Mouse (Mus musculus) limb, embryonic 12.5 days (tissue): ENCODE measurements around the gene Etl4. TPM values are rescaled to one million over a fixed set of nuclear protein-coding genes. Genes with fewer than 3 reads are reported as not detected.
"Not testable (repeated sequence)": the region's sequence is repeated elsewhere in the genome, so short reads cannot be mapped to it uniquely, and the experiment has no call there.

Experiments
- ATAC-seq: fragments of 200-750 bp; cut with Nextera tagmentation; 2 replicates; pipeline ENCODE4 v1.8.0; 2017; ENCODE audit warnings: low read depth, moderate TSS enrichment; ENCODE audit not compliant: insufficient number of reproducible peaks, insufficient read depth, low FRiP score, low TSS enrichment
- H3K27ac ChIP-seq: fragments of 300-500 bp; sonication (generic); 2 replicates; pipeline ENCODE4 v1.5.1; 2016; ENCODE audit warnings: mild to moderate bottlenecking, moderate library complexity
- H3K27me3 ChIP-seq: fragments of 300-500 bp; sonication (generic); 2 replicates; pipeline ENCODE4 v1.6.1; 2016; ENCODE audit warnings: mild to moderate bottlenecking, moderate library complexity
- H3K36me3 ChIP-seq: fragments of 300-500 bp; sonication (generic); 2 replicates; pipeline ENCODE4 v1.6.1; 2016; ENCODE audit warnings: mild to moderate bottlenecking, moderate library complexity
- H3K4me1 ChIP-seq: fragments of 300-500 bp; sonication (generic); replicated peaks from 2 replicates; pipeline ENCODE4 v1.6.1; 2016
- H3K4me2 ChIP-seq: fragments of 300-500 bp; sonication (generic); 2 replicates; pipeline ENCODE4 v1.6.1; 2016; ENCODE audit warnings: mild to moderate bottlenecking, moderate library complexity
- H3K4me3 ChIP-seq: fragments of 300-500 bp; sonication (generic); replicated peaks from 2 replicates; pipeline ENCODE4 v1.5.1; 2016; ENCODE audit warnings: mild to moderate bottlenecking
- H3K9ac ChIP-seq: fragments of 300-500 bp; sonication (generic); replicated peaks from 2 replicates; pipeline ENCODE4 v1.6.1; 2016; ENCODE audit warnings: mild to moderate bottlenecking, moderate library complexity
- H3K9me3 ChIP-seq: fragments of 300-500 bp; sonication (generic); 2 replicates; pipeline ENCODE4 v1.6.1; 2016; ENCODE audit warnings: mild to moderate bottlenecking, moderate library complexity
- WGBS: fragments of 180-500 bp; shearing (Covaris S2); methylation state at CpG from one replicate; pipeline ENCODE4 v1.1.7; 2016; 5-methylcytosine and 5-hydroxymethylcytosine counted together
- polyA plus RNA-seq: library from polyadenylated mRNA; unstranded; fragments of >200 nt; fragmentation: Nextera tagmentation; extraction: Ambion mirVana; gene quantifications from 2 replicates; pipeline ENCODE4 v1.2.1, GENCODE M21; 2016

The Etl4 gene
- polyA plus RNA-seq, 1 experiment from 2014 or later: 15.1 TPM

- Histone ChIP-seq H3K27ac (no peak overlapping the region), H3K4me1 (peaks cover 6% of the 10 kb centered on the region; the same call in 1 of the 2 replicates), H3K9me3 (0 out of 2 replicates have a peak, but pooled peaks cover 5% of the 10 kb centered on the region), H3K4me3 (no peak overlapping the region), H3K27me3 (no peaks in the 10 kb centered on the region), H3K36me3 (no peaks in the 10 kb centered on the region), H3K9ac (no peak overlapping the region), H3K4me2 (no peak overlapping the region)
- ATAC-seq: no peak
- 90% methylated on average over 7 of the region's 7 CpGs for WGBS
Measured at GRCm38 (mm10) chr2:20672281-20672680, 762.7 kb downstream of the Etl4 start.

- H3K4me2 ChIP-seq: no peak overlapping the region
- 0 out of 2 replicates have a peak, but pooled peaks cover 5% of the 10 kb centered on the region for H3K9me3 ChIP-seq
- H3K9ac ChIP-seq: no peak overlapping the region
- peaks cover 6% of the 10 kb centered on the region; the same call in 1 of the 2 replicates for H3K4me1 ChIP-seq
- no peaks in the 10 kb centered on the region for H3K27me3 ChIP-seq
- no peak overlapping the region for H3K4me3 ChIP-seq
- H3K36me3 ChIP-seq: no peaks in the 10 kb centered on the region
- 70% methylated on average over 9 of the region's 9 CpGs for WGBS
- no peak for ATAC-seq
- H3K27ac ChIP-seq: no peak overlapping the region
Measured at GRCm38 (mm10) chr2:20672803-20673603, 763.4 kb downstream of the Etl4 start.

- no peaks in the 10 kb centered on the region for H3K36me3 ChIP-seq
- peaks cover 6% of the 10 kb centered on the region; the same call in 1 of the 2 replicates for H3K4me1 ChIP-seq
- H3K4me3 ChIP-seq: no peak overlapping the region
- H3K27ac ChIP-seq: no peak overlapping the region
- WGBS: 95% methylated on average over 3 of the region's 3 CpGs
- H3K9ac ChIP-seq: no peak overlapping the region
- no peak for ATAC-seq
- H3K4me2 ChIP-seq: no peak overlapping the region
- no peaks in the 10 kb centered on the region for H3K27me3 ChIP-seq
- 0 out of 2 replicates have a peak, but pooled peaks cover 5% of the 10 kb centered on the region for H3K9me3 ChIP-seq
Measured at GRCm38 (mm10) chr2:20676379-20676778, 766.8 kb downstream of the Etl4 start.

- 62% methylated on average over 7 of the region's 7 CpGs for WGBS
- no peak for ATAC-seq
Measured at GRCm38 (mm10) chr2:20678793-20679192, 769.2 kb downstream of the Etl4 start.

GRCm38 (mm10) chr2:20682203-20682602, 772.6 kb downstream of the Etl4 start:
- H3K4me1 ChIP-seq, H3K4me2 ChIP-seq, H3K27ac ChIP-seq, H3K27me3 ChIP-seq, H3K9ac ChIP-seq, H3K9me3 ChIP-seq, H3K36me3 ChIP-seq, ATAC-seq, H3K4me3 ChIP-seq: not testable (repeated sequence)
- WGBS: 90% methylated on average over 6 of the region's 6 CpGs

More at GRCm38 (mm10) chr2:20678793-20679192, 769.2 kb downstream of the Etl4 start:
- H3K27ac ChIP-seq: no peak overlapping the region
- H3K9me3 ChIP-seq: 0 out of 2 replicates have a peak, but pooled peaks cover 5% of the 10 kb centered on the region
- H3K36me3 ChIP-seq: no peaks in the 10 kb centered on the region
- H3K4me2 ChIP-seq: no peak overlapping the region
- no peak overlapping the region for H3K4me3 ChIP-seq
- H3K9ac ChIP-seq: no peak overlapping the region
- no peaks in the 10 kb centered on the region for H3K27me3 ChIP-seq
- no peaks in the 10 kb centered on the region for H3K4me1 ChIP-seq

GRCm38 (mm10) chr2:20689389-20689788, 779.8 kb downstream of the Etl4 start:
- ATAC-seq: no peak
- Histone ChIP-seq H3K36me3 (no peaks in the 10 kb centered on the region), H3K4me2 (no peak overlapping the region), H3K4me3 (no peak overlapping the region), H3K9me3 (no peaks in the 10 kb centered on the region), H3K27me3 (no peaks in the 10 kb centered on the region), H3K9ac (no peak overlapping the region), H3K4me1 (no peaks in the 10 kb centered on the region), H3K27ac (no peak overlapping the region)
- WGBS: 24% methylated on average over 3 of the region's 3 CpGs

- WGBS: 79% methylated on average over 3 of the region's 3 CpGs
- H3K27ac ChIP-seq: no peak overlapping the region
- no peaks in the 10 kb centered on the region for H3K36me3 ChIP-seq
- H3K9me3 ChIP-seq: no peaks in the 10 kb centered on the region
- H3K9ac ChIP-seq: no peak overlapping the region
- no peak overlapping the region for H3K4me2 ChIP-seq
- ATAC-seq: no peak
- no peaks in the 10 kb centered on the region for H3K4me1 ChIP-seq
- H3K27me3 ChIP-seq: no peaks in the 10 kb centered on the region
- H3K4me3 ChIP-seq: no peak overlapping the region
Measured at GRCm38 (mm10) chr2:20692898-20693297, 783.3 kb downstream of the Etl4 start.

GRCm38 (mm10) chr2:20693772-20694171, 784.2 kb downstream of the Etl4 start:
- no peak overlapping the region for H3K27ac ChIP-seq
- no peak overlapping the region for H3K4me2 ChIP-seq
- H3K27me3 ChIP-seq: no peaks in the 10 kb centered on the region
- no peak overlapping the region for H3K4me3 ChIP-seq
- H3K4me1 ChIP-seq: no peaks in the 10 kb centered on the region
- no peaks in the 10 kb centered on the region for H3K36me3 ChIP-seq
- no peaks in the 10 kb centered on the region for H3K9me3 ChIP-seq
- 88% methylated on average over 1 of the region's 1 CpGs for WGBS
- no peak overlapping the region for H3K9ac ChIP-seq
- no peak for ATAC-seq

DNA sequence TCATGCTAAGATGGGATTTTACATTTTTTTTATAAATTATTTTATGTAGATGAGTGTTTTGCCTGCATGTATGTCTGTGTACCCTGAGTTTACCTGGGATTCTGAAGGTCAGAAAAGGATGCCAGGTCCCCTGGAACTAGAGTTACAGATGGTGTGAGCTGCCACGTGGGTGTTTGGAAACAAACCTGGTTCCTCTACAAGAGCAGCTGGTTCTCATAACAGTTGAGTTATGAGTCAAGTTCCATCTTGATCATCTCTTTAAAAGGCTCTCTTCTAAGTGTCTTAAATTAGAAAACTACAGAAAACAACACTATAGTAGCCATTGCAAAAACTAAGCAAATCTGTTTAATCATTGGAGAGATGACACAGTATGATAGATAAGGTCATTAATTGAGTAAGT, 788.1 kb downstream of the Etl4 start:
- Histone ChIP-seq H3K36me3 (no peaks in the 10 kb centered on the region), H3K4me1 (no peaks in the 10 kb centered on the region), H3K4me2 (no peak overlapping the region), H3K9ac (no peak overlapping the region), H3K27ac (no peak overlapping the region), H3K4me3 (no peak overlapping the region), H3K27me3 (no peaks in the 10 kb centered on the region), H3K9me3 (no peaks in the 10 kb centered on the region)
- WGBS: 45% methylated on average over 1 of the region's 1 CpGs
- ATAC-seq: no peak

DNA sequence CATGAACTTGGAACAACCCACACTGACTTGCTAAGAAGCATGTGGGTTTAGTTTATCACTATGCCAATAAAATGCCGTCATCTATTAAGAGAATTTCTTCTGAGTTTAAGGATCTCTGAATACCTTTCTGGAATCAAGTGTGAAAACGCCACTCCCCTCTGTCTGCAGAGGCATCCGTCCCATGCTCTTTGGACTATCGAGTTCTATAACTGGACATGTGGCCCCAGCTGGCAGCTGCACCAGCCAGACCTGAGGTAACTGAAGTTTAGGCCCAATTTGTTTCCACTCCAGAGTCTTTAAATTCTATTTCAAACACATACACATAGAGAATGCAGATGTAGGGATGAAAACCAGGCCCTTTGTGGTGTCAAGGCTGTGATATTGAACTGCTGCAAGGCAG, 795.5 kb downstream of the Etl4 start:
- no peaks in the 10 kb centered on the region for H3K4me1 ChIP-seq
- H3K36me3 ChIP-seq: no peaks in the 10 kb centered on the region
- no peak overlapping the region for H3K4me2 ChIP-seq
- H3K27me3 ChIP-seq: no peaks in the 10 kb centered on the region
- H3K9ac ChIP-seq: no peak overlapping the region
- H3K4me3 ChIP-seq: no peak overlapping the region
- no peak for ATAC-seq
- 81% methylated on average over 4 of the region's 4 CpGs for WGBS
- H3K9me3 ChIP-seq: no peaks in the 10 kb centered on the region
- H3K27ac ChIP-seq: no peak overlapping the region

- no peaks in the 10 kb centered on the region for H3K9me3 ChIP-seq
- H3K27me3 ChIP-seq: no peaks in the 10 kb centered on the region
- no peak overlapping the region for H3K27ac ChIP-seq
- no peak overlapping the region for H3K9ac ChIP-seq
- no peak overlapping the region for H3K4me2 ChIP-seq
- 84% methylated on average over 7 of the region's 7 CpGs for WGBS
- no peaks in the 10 kb centered on the region for H3K36me3 ChIP-seq
- no peak for ATAC-seq
- H3K4me1 ChIP-seq: no peaks in the 10 kb centered on the region
- H3K4me3 ChIP-seq: no peak overlapping the region
Measured at GRCm38 (mm10) chr2:20710589-20710988, 801.0 kb downstream of the Etl4 start.

DNA sequence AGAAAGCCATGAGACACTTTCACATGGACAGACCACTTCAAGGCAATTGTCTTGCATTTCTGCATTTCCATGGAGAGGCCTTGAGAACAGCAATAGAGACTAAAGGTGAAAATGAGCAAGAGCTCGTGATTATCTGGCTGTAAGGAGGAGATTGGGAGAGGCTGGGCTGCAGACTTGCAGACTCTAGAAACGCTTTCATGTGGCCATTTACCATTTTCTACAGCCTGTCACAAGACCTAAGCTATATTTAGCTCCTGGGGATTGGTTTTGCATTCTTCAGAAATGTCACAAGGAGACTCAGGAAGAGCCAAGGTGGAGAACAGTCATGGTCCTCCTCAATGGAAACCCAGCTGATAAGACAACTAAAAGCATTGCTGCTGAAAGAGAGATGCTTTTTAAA, 801.4 kb downstream of the Etl4 start:
- Histone ChIP-seq H3K27ac (no peak overlapping the region), H3K9ac (no peak overlapping the region), H3K4me1 (no peaks in the 10 kb centered on the region), H3K36me3 (no peaks in the 10 kb centered on the region), H3K4me2 (no peak overlapping the region), H3K4me3 (no peak overlapping the region), H3K9me3 (no peaks in the 10 kb centered on the region), H3K27me3 (no peaks in the 10 kb centered on the region)
- WGBS: 70% methylated on average over 2 of the region's 2 CpGs
- no peak for ATAC-seq
